Mouse (Mus musculus) midbrain, embryonic 10.5 days (tissue): ENCODE data around the gene Csnk1g2. TPM values are rescaled to one million over a fixed set of nuclear protein-coding genes. Genes with fewer than 3 reads are reported as not detected.
A peak's percentile ranks its signal among the peaks of the same experiment; 100 is the strongest.

Experiments
- DNase-seq: peaks from one replicate; pipeline ENCODE4 v3.0.0-alpha.2; 2017; ENCODE audit warnings: low spot score
- H3K27ac ChIP-seq: fragments of 300-500 bp; sonication (generic); replicated peaks from 2 replicates; pipeline ENCODE4 v1.5.1; 2016; ENCODE audit warnings: mild to moderate bottlenecking
- H3K27me3 ChIP-seq: fragments of 300-500 bp; sonication (generic); 2 replicates; pipeline ENCODE4 v1.6.1; 2016; ENCODE audit warnings: low read depth, mild to moderate bottlenecking; ENCODE audit not compliant: poor library complexity, severe bottlenecking
- H3K36me3 ChIP-seq: fragments of 300-500 bp; sonication (generic); 2 replicates; pipeline ENCODE4 v1.6.1; 2016; ENCODE audit warnings: mild to moderate bottlenecking, moderate library complexity
- H3K4me1 ChIP-seq: fragments of 300-500 bp; sonication (generic); 2 replicates; pipeline ENCODE4 v1.6.1; 2016
- H3K4me3 ChIP-seq: fragments of 300-500 bp; sonication (generic); 2 replicates; pipeline ENCODE4 v1.5.1; 2016; ENCODE audit warnings: mild to moderate bottlenecking, moderate library complexity
- H3K9me3 ChIP-seq: fragments of 300-500 bp; sonication (generic); replicated peaks from 2 replicates; pipeline ENCODE4 v1.6.1; 2016; ENCODE audit warnings: mild to moderate bottlenecking
- WGBS: fragments of 180-500 bp; shearing (Covaris S2); methylation state at CpG from one replicate; pipeline ENCODE4 v1.1.7; 2016; 5-methylcytosine and 5-hydroxymethylcytosine counted together
- polyA plus RNA-seq: library from polyadenylated mRNA; unstranded; fragments of >200 nt; fragmentation: Nextera tagmentation; extraction: Ambion mirVana; gene quantifications from 2 replicates; pipeline ENCODE4 v1.2.1, GENCODE M21; 2016

The Csnk1g2 gene
- polyA plus RNA-seq, 1 experiment from 2014 or later = 131 TPM

DNA sequence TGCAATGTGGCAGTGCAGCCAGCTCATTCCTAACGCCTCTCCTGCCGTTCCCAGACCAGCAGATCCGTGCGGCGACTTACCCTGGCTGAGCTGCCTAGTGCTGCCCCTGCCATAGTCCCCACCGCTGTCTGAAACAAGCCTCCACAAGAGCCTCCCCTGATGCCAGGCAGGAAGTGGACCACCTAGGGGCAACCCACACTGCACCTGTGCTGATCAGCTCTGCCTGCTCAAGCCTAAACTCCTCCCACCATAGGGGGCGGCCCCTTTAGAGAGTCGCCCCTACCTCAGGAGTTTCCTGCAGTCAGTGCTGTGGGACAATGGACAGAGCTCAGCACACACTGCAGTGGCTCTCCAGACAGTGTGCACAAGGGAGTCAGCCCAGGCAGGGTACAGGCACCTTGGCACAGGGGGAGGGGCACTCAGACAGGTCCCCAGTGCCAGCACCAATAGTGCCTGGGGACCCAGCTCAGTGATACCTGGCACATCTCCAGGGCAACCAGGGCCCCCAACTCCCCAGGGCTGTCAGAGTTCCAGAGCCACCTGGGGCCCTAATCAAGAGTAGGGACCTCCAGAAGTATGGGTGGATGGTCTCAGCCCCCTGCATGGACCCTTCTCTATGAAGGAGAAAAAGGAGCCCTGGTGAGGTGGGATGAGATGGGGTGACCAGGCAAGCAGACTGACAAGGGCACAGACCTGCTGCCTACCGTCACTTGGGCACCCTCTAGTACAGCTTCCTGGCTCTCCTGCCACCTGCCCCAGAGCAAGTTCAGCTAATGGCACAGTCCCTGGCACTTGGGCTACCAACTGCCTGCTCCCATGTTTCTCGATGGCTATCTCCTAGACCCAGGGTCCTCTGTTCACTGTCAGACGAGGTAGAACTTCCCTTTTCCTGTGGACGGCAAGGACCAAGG, 37.7 kb upstream of the Csnk1g2 start:
- Histone ChIP-seq H3K4me1 (peaks cover 59% of the 10 kb centered on the region), H3K4me3 (0 out of 2 replicates have a peak overlapping the region, but pooled peaks have one; percentile 6), H3K36me3 (peaks cover 45% of the 10 kb centered on the region), H3K27ac (no peak overlapping the region), H3K9me3 (no peaks in the 10 kb centered on the region), H3K27me3 (no peaks in the 10 kb centered on the region)
- WGBS = 78% methylated on average over 12 of the region's 12 CpGs
- DNase-seq = no peak

DNA sequence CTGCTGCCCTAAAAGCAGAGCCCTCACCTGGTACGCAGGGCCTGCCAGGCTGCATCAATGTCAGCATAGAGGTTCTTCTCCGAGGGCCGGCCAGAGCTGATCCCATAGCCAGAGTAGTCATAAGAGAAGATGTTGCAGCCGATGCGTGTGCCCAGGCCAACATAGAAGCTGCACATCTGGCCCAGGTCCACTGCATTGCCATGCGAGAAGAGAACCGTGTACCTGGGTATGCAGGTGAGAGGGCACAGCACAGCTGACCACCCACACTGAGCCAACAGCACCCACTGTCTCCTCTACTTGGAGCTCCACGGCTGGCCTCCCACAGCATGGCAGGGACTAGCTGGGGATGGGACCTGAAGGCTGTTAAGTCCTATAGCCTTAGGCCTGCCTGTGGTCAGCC, 37.1 kb upstream of the Csnk1g2 start:
- Histone ChIP-seq H3K27me3 (no peaks in the 10 kb centered on the region), H3K9me3 (no peaks in the 10 kb centered on the region), H3K36me3 (peaks cover 45% of the 10 kb centered on the region), H3K4me1 (peaks cover 62% of the 10 kb centered on the region), H3K27ac (no peak overlapping the region), H3K4me3 (peak overlapping the region; percentile 18; the same call in 1 of the 2 replicates)
- DNase-seq = no peak
- WGBS = 95% methylated on average over 8 of the region's 8 CpGs

DNA sequence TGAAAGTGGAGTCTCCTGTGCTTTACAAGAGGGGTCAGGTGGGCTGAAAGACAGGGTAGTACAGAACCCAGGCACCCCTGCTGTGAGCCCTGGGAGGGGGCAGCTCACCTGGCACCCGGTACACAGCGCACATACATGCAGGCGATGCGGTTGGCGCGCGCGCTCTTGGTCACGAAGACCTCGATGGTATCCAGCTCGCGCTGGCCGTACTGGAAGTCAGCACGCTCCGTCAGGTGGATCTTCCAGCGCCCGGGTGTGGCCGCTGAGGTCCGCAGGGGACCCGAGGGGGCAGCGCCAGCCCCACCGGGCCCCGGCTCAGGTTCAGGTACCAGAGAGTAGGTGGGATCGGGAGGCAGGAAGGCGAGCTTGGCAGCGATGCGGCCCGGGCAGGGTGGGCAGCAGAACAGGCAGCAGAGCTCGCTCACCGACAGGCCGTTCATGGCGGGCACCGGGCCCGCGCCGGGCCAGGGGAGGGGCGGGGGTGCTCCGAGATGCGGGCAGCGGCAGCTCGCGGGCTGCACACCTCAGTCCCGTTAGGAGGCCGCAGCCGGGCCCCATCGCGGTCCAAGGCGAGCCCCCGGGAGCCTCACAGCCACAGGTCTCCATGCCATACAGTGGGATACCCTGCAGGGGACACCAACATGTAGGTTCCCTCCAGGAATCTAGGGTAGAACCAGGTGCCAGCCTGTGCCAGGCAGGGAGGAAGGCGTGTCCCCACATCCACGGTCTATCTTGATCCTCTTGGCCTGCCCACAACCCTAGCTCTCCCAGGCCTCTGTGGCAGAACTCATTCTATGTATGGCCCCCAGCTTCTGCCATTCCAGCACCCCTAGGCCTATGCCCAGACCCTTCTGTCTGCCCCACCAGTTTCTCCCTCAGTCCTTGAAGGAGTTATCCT, 36.0 kb upstream of the Csnk1g2 start:
- Histone ChIP-seq H3K36me3 (peaks cover 45% of the 10 kb centered on the region), H3K4me1 (peaks cover 63% of the 10 kb centered on the region), H3K27me3 (no peaks in the 10 kb centered on the region), H3K9me3 (no peaks in the 10 kb centered on the region), H3K27ac (peak overlapping the region; percentile 76), H3K4me3 (peak overlapping the region; percentile 32)
- 94% methylated on average over 47 of the region's 51 CpGs for WGBS
- DNase-seq = no peak

DNA sequence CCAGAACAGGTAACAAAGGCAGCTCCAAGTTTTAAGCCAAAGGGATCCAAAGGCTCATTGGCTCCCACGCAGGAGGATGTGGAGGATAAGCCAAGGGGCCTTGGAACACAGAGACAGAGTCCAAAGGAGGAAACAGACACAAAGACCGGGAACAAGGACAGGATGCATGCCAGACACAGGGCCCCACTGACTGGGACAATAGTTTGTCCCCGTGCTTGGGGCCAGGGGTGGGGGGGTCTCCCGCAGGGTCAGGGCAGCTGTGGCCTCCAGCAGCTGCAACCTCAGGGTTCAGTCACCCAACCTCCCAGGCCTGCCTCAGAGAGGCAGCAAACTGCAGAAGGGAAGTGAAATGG, 35.4 kb upstream of the Csnk1g2 start:
- Histone ChIP-seq H3K4me1 (peaks cover 63% of the 10 kb centered on the region), H3K27ac (peak overlapping the region; percentile 76), H3K27me3 (no peaks in the 10 kb centered on the region), H3K9me3 (no peaks in the 10 kb centered on the region), H3K4me3 (peak overlapping the region; percentile 32), H3K36me3 (peaks cover 44% of the 10 kb centered on the region)
- 54% methylated on average over 4 of the region's 4 CpGs for WGBS
- DNase-seq = no peak

DNA sequence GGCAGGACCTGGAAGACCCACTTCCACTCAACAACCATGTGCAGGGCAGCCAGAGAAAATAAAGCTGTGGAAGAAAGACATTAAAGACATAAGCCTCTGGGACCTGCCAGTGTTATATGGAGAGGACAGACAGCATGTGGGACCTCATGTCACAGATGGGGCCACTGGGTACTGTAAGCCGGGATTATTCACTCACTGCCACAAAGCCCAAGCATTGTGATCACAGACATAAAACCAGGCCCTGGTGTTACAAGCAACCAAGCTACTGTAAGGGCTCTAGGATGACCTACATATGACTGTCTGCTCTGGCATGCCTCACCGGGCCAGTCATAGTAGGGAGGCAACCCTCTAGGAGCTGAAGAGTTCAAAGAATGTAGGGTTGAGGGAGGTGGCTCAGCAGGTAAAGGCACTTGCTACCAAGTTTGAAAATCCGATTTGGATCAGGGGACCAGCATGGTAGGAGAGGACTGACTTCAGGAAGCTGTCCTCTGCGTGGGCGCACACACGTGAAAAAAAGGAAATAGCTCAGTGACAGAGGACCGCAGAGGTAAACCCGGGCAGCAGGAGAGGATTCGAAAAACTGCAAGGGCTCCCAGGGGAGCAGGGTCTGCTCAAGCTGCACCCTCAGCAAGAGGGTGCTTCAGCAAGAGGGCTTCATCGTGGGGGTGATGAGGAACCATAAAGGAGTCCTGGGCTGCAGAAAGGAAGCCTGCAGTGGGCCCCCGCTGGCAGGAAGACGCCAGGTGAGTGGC, 33.3 kb upstream of the Csnk1g2 start:
- 21% methylated on average over 12 of the region's 12 CpGs for WGBS
- peak overlapping the region; percentile 90 for H3K27ac ChIP-seq
- DNase-seq = no peak

DNA sequence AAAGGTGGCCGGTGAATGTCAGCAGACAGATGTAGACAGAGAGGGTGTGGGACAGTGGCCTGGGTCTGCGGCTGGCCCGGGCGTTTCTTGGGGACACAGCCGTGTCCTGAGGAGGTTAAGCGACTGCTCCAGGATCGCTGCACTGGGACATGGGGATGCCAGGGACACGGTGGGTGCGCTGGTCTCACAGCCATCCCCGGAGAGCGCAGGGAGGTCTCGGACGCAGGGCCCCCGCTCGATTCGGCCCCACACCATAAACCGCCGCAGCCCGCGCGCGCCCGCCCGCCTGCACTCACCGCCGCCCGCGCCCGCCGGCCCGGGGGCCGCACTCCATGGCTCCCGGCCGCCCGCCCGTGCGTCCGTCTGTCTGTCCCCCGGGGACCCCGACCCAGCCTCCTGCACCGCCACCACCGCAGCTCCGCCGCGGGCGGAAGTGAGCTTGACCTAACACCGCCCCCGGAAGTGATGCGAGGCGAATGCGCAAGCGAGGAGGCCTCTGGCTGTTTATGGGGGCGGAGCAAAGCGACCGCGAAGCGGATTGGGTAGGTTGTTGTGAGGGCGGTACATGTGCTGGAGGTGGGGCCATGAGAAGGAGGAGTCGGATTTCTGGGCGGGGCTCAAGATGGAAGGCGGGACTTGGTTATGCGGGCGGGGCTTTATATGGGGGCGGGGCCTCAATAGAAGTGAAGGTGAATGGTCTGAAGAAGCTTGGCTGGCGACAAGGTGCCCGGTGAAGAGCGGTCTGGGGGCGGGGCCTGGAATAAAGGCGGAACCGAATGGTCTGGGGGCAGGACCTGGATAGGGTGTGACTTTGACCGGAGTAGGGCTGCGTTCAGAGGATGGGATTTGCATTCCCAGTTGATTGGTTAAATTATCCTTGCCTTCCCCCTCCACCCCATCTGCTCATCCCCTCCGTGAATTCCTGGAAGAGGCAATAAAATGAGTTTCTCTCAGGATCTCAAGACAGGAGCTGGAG, 32.5 kb upstream of the Csnk1g2 start, which contains the start of gene Abhd17a:
Gene Abhd17a (minus strand): TSS at position 463 of the 976 bp plus-strand sequence.
- H3K4me1 ChIP-seq = peaks cover 51% of the 10 kb centered on the region
- no peaks in the 10 kb centered on the region for H3K27me3 ChIP-seq
- peak within 1 kb of the TSS; percentile 99 for H3K4me3 ChIP-seq
- H3K9me3 ChIP-seq = no peaks in the 10 kb centered on the region
- peaks cover 18% of the 10 kb centered on the region for H3K36me3 ChIP-seq
- peak within 1 kb of the TSS; percentile 90 for H3K27ac ChIP-seq
- WGBS = under 1% methylated on average over 73 of the region's 73 CpGs
- peak; percentile 98 for DNase-seq

More for the DNA sequence above, 33.3 kb upstream of the Csnk1g2 start:
- Histone ChIP-seq H3K4me1 (peaks cover 59% of the 10 kb centered on the region), H3K27me3 (no peaks in the 10 kb centered on the region), H3K36me3 (peaks cover 27% of the 10 kb centered on the region), H3K9me3 (no peaks in the 10 kb centered on the region), H3K4me3 (peak overlapping the region; percentile 99)

DNA sequence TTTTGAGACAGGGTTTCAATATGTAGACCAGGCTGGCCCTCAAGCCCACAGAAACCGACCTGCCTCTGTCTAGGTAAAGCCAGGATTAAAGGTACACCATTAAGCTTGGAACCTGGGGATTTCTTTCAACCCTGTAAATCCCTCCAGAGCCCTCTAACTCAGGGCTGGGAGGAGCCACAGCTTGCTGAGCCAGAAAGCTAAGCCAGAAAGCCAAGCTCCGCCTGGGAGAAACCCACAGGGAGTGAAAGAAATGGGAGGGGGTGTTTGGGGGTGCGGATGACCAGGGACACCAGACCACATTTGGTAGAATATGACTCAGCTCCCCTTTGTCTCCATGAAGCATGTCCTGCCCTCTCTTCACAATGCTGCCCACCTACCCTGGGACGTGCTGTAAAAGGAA, 26.3 kb upstream of the Csnk1g2 start:
- H3K9me3 ChIP-seq = no peaks in the 10 kb centered on the region
- DNase-seq = no peak
- H3K4me1 ChIP-seq = no peaks in the 10 kb centered on the region
- H3K36me3 ChIP-seq = no peaks in the 10 kb centered on the region
- WGBS = 46% methylated on average over 4 of the region's 4 CpGs
- no peaks in the 10 kb centered on the region for H3K27me3 ChIP-seq
- no peak overlapping the region for H3K27ac ChIP-seq
- H3K4me3 ChIP-seq = no peak overlapping the region

DNA sequence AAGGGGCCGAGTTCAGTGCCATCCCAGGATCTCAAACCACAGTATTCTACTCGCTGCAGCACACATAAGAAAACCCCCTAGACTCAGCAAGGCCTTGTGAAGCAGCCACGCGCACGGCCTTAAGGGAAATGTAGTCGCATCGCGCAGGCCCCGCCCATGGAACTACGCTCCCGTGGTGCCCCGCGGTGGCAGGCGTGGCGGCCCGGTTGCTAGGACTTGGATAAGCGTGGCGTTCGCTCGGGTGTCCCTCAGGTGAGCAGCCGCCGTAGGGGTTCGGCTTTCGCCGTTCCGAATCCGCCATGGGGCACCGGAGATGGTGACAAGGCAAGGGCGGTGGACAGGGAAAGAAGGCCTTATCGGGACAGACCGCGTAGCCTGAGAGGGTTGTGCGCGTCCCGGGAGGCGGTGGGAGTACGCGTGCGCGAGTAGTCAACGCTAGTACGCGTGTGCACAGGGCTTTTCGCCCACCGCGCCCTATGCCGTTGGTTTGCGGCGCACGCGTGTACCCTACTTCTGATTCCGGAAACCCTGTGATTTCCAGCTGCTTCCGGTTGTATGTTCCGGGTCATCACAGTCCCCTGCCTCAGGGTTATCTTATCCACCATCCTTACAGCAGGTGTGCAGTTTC, 19.8 kb upstream of the Csnk1g2 start, which contains the start of the genes Scamp4 and Adat3:
Gene Scamp4 (plus strand): TSS at position 175 of the 628 bp plus-strand sequence.
Gene Adat3 (plus strand): TSS at position 183 of the 628 bp plus-strand sequence.
- under 1% methylated on average over 54 of the region's 54 CpGs for WGBS
- Histone ChIP-seq H3K36me3 (peaks cover 21% of the 10 kb centered on the region), H3K4me1 (peaks cover 23% of the 10 kb centered on the region), H3K27me3 (no peaks in the 10 kb centered on the region), H3K27ac (peak within 1 kb of the TSS; percentile 88), H3K9me3 (no peaks in the 10 kb centered on the region), H3K4me3 (peak within 1 kb of the TSS; percentile 76)
- peak; percentile 95 for DNase-seq

DNA sequence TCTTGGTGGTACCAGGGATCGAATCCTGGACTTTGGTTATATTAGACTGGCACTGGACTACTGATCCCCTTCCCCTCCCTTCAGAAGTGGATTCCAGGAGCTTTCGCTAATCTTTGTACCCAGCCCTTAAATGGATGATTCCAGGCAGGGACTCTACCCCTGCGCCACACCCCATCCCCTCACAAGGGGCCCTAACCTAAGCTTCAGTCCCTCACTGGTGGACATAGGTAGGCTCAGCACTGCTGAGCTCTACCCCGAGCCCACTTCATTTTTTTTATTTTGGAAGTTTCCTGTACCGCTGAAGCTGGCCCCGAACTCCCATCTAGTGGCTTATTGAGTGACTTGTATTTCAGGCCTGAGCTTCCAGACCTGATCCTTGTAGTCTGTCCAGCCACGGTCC, 19.3 kb upstream of the Csnk1g2 start:
- Histone ChIP-seq H3K4me3 (peak overlapping the region; percentile 76), H3K4me1 (peaks cover 23% of the 10 kb centered on the region), H3K9me3 (no peaks in the 10 kb centered on the region), H3K27me3 (no peaks in the 10 kb centered on the region), H3K36me3 (peaks cover 26% of the 10 kb centered on the region), H3K27ac (peak overlapping the region; percentile 88)
- DNase-seq = no peak
- WGBS = 35% methylated on average over 7 of the region's 7 CpGs

DNA sequence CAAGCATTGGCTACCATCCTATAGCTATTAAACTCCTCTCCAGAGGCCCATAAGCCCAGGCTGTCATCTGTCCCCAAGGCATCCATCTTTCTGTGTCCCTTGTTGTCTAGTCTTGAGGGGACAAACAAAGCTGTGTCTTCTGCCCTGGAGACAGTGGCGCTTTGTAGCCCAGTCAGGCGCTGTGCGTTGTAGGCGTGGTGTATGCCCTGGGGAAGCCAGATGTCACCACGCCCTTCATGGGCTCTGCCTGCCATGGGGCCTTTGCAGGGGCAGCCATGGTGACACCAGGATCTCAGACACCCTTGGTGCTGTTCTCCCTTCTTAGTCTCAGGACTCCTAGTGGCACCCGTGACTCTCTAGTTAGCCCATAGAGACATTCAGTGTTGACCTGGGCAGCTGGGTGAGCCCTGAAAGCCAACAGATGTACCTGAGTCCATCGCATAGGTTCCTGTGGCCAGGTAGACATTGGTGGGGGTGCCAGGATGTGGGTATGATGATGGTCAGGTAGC, 18.6 kb upstream of the Csnk1g2 start:
- Histone ChIP-seq H3K36me3 (peaks cover 33% of the 10 kb centered on the region), H3K27ac (peak overlapping the region; percentile 88; the same call in 1 of the 2 replicates), H3K27me3 (no peaks in the 10 kb centered on the region), H3K4me3 (peak overlapping the region; percentile 76), H3K4me1 (peaks cover 23% of the 10 kb centered on the region), H3K9me3 (no peaks in the 10 kb centered on the region)
- WGBS = 89% methylated on average over 7 of the region's 7 CpGs
- no peak for DNase-seq

DNA sequence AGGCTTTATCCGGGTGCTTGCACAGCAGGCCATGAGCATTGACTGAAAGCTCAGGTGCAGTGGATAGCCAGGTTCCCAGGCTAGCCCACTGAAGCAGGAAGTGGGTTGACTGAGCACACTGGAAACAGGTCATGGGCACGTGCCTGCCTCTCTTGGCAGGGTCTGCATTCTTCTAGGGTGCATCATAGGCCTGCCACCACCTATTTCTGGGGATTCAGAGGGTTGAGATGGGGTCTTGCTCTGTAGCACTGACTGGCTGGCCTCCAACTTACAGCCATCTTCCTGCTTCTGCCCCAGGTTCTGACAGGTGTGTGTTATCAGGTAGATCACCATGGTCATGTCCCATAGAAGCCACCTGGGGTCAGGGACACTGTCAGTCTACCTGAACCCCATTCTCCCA, 17.6 kb upstream of the Csnk1g2 start:
- Histone ChIP-seq H3K4me3 (0 out of 2 replicates have a peak overlapping the region, but pooled peaks have one; percentile 76), H3K36me3 (peaks cover 42% of the 10 kb centered on the region)
- WGBS = 90% methylated on average over 2 of the region's 2 CpGs

More for the DNA sequence above, 17.6 kb upstream of the Csnk1g2 start:
- no peaks in the 10 kb centered on the region for H3K27me3 ChIP-seq
- no peak for DNase-seq
- H3K9me3 ChIP-seq = no peaks in the 10 kb centered on the region
- H3K27ac ChIP-seq = no peak overlapping the region
- H3K4me1 ChIP-seq = peaks cover 23% of the 10 kb centered on the region
